Mouse (Mus musculus): ENCODE results near the gene Tmem14c.
"Not testable (repeated sequence)": the region's sequence is repeated elsewhere in the genome, so short reads cannot be mapped to it uniquely, and the experiment has no call there.

Gene Tmem14c

GRCm38 (mm10) chr13:41015829-41016634, at the start of gene Tmem14c:
TSS of gene Tmem14c (plus strand) at chr13:41016292.
- DNase-seq (ENCODE audit: low spot score): peak; percentile 97

GRCm38 (mm10) chr13:40967609-40968008, 48.5 kb upstream of the Tmem14c start:
- DNase-seq (ENCODE audit: low spot score): no peak

- peak; percentile 52 for DNase-seq (ENCODE audit: low spot score)
Observed at GRCm38 (mm10) chr13:40968564-40968963, 47.5 kb upstream of the Tmem14c start.

- DNase-seq (ENCODE audit: low spot score): no peak
Observed at GRCm38 (mm10) chr13:40969761-40970390, 46.2 kb upstream of the Tmem14c start.

- peak; percentile 53 for DNase-seq (ENCODE audit: low spot score)
Observed at GRCm38 (mm10) chr13:40971261-40971660, 44.8 kb upstream of the Tmem14c start.

GRCm38 (mm10) chr13:40971831-40972230, 44.3 kb upstream of the Tmem14c start:
- DNase-seq (ENCODE audit: low spot score): no peak

GRCm38 (mm10) chr13:40972976-40973375, 43.1 kb upstream of the Tmem14c start:
- DNase-seq (ENCODE audit: low spot score): no peak

- peak; percentile 67 for DNase-seq (ENCODE audit: low spot score)
Observed at GRCm38 (mm10) chr13:40977609-40978008, 38.5 kb upstream of the Tmem14c start.

- peak; percentile 28 for DNase-seq (ENCODE audit: low spot score)
Observed at GRCm38 (mm10) chr13:40978652-40979051, 37.4 kb upstream of the Tmem14c start.

GRCm38 (mm10) chr13:40979321-40979720, 36.8 kb upstream of the Tmem14c start:
- DNase-seq (ENCODE audit: low spot score): peak; percentile 52

- DNase-seq (ENCODE audit: low spot score): no peak
Observed at GRCm38 (mm10) chr13:40982759-40983158, 33.3 kb upstream of the Tmem14c start.

- no peak for DNase-seq (ENCODE audit: low spot score)
Observed at GRCm38 (mm10) chr13:40986081-40986480, 30.0 kb upstream of the Tmem14c start.

GRCm38 (mm10) chr13:40987608-40988303, 28.3 kb upstream of the Tmem14c start:
- not testable (repeated sequence) for DNase-seq (ENCODE audit: low spot score)

- no peak for DNase-seq (ENCODE audit: low spot score)
Observed at GRCm38 (mm10) chr13:40988418-40988817, 27.7 kb upstream of the Tmem14c start.

GRCm38 (mm10) chr13:40994487-40995263, 21.4 kb upstream of the Tmem14c start:
- DNase-seq (ENCODE audit: low spot score): no peak

GRCm38 (mm10) chr13:40998537-40998936, 17.6 kb upstream of the Tmem14c start:
- DNase-seq (ENCODE audit: low spot score): not testable (repeated sequence)

- DNase-seq (ENCODE audit: low spot score): peak; percentile 18
Observed at GRCm38 (mm10) chr13:41000140-41000925, 15.8 kb upstream of the Tmem14c start.

GRCm38 (mm10) chr13:41000926-41001639, 15.0 kb upstream of the Tmem14c start, which contains the start of gene Pak1ip1:
TSS of gene Pak1ip1 (plus strand) at chr13:41001023.
- DNase-seq (ENCODE audit: low spot score): peak; percentile 93

- DNase-seq (ENCODE audit: low spot score): no peak
Observed at GRCm38 (mm10) chr13:41002001-41002400, 14.1 kb upstream of the Tmem14c start.

- no peak for DNase-seq (ENCODE audit: low spot score)
Observed at GRCm38 (mm10) chr13:41006244-41006643, 9.8 kb upstream of the Tmem14c start.

Data from lung, postnatal 25 days (tissue).